Mouse (Mus musculus) monocyte, adult 2 months (primary cell): ENCODE measurements around the gene C1rb.
"Not testable (repeated sequence)": the region's sequence is repeated elsewhere in the genome, so short reads cannot be mapped to it uniquely, and the experiment has no call there.

Experiments used
- DNase-seq, 2 experiments: peaks; one replicate each; pipeline ENCODE4 v3.0.0; 2022; ENCODE audit warnings: low spot score in 2 of 2, low read depth in 1 of 2

Gene C1rb

GRCm38 (mm10) chr6:124570026-124570425, at the start of gene C1rb:
TSS of gene C1rb (plus strand) at chr6:124570294.
- peak; percentile 13 to 40 for DNase-seq

DNA sequence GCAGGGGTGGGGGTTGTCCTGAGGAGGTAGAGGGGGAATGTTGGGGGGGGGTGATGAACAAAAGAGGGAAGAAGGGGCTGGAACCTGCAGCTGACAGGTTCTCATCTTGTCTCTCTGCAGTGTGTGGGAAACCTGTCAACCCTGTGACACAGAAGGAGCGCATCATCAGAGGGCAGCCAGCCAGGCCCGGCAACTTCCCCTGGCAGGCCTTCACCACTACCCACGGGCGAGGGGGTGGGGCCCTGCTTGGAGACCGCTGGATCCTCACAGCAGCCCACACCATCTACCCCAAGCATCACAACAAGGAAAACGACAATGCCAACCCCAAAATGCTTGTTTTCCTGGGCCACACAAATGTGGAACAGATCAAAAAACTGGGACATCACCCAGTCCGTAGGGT, 48.0 kb upstream of the C1rb start:
- not testable (repeated sequence) for DNase-seq

DNA sequence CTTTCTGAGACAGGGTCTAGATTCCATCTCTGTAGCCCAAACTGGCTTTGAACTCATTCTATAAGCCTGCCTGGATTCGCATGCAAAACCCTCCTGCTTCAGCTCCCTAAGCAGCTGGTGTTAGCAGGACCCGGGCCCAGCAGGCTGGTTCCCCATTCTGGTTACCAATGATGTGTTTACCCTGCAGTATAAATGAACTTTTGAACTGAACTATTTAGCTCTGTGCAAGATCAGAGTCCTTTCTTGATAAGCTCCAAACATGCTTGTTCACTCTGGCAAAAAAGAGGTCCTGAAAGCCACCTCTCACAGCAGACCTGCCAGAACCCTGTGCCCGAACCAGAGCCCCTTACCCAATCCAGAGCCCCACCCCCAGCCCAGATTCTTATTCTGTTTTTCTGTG, 42.2 kb upstream of the C1rb start:
- DNase-seq, result no peak

GRCm38 (mm10) chr6:124531077-124531476, 39.0 kb upstream of the C1rb start:
- no peak for DNase-seq

- not testable (repeated sequence) for DNase-seq
Observed at GRCm38 (mm10) chr6:124536125-124536829, 33.8 kb upstream of the C1rb start.

DNA sequence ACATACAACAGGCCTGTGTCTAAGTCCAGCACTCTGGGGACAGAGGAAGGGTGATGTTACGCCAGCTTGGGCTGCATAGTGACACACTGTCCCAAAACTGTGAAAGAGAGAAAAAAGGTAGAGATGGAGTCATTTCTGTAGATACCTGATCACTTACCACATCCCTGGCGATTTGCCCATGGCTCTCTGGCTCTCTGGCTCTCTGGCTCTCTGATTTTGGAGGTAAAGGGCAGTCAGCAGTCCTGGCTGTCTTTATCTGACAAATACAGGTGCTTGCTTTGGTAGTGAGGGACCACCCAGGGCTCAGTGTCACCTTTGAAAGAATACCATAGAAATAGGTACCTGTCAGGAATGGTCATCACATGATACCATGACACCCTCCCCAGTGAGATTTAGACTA, 28.9 kb upstream of the C1rb start:
- DNase-seq, result not testable (repeated sequence)

- peak; percentile 12 to 24 for DNase-seq
Observed at GRCm38 (mm10) chr6:124542284-124542683, 27.8 kb upstream of the C1rb start, which contains the start of gene C1s1. TSS of gene C1s1 (minus strand) at chr6:124542359.

GRCm38 (mm10) chr6:124544466-124544865, 25.6 kb upstream of the C1rb start:
- DNase-seq, result no peak

- no peak for DNase-seq
Observed at GRCm38 (mm10) chr6:124545425-124545824, 24.7 kb upstream of the C1rb start.

- DNase-seq, result not testable (repeated sequence)
Observed at GRCm38 (mm10) chr6:124547979-124548378, 22.1 kb upstream of the C1rb start.

DNA sequence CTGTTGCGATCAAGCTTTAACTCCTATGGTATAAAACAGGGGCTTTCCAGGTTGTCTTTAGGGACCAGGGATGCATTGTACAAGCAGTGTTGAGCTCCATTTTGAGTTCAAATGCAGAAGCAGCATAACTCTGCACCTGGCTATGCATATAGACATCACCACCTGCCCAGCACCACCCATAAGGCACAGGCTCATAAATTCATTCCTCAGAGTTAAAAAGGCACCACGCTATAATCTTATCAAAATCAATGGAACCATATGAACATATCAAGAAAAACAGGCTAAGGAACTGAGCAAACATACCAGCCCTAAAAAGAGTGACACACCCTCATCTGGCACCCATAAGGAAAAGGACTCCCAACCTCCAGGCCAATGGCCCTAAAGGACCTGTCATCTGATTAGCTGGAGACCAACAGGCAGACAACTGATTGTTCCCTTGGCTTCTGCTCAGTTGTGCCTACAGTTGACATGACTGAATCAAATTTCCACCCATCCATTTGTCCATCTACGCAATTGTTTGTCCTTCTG, 21.0 kb upstream of the C1rb start:
- DNase-seq, result no peak

GRCm38 (mm10) chr6:124552766-124553165, 17.3 kb upstream of the C1rb start:
- no peak for DNase-seq

- not testable (repeated sequence) for DNase-seq
Observed at GRCm38 (mm10) chr6:124555956-124556355, 14.1 kb upstream of the C1rb start.

DNA sequence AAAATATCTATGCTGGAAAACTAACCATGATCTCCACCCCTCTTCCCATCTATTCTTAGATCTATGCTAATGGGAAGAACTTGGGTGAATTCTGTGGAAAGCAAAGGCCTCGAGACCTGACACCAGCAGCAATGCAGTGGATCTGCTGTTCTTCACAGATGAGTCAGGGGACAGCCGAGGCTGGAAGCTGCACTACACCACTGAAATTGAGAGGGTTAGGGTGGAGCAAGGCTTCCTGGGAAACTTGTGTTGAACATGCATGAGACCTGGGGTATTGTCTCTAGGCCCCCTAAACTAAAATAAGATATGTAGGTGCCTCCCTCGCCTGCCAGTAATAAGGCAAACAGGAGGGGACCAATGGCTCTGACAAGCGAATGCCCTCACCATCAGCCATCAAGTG, 8.9 kb upstream of the C1rb start:
- not testable (repeated sequence) for DNase-seq

DNA sequence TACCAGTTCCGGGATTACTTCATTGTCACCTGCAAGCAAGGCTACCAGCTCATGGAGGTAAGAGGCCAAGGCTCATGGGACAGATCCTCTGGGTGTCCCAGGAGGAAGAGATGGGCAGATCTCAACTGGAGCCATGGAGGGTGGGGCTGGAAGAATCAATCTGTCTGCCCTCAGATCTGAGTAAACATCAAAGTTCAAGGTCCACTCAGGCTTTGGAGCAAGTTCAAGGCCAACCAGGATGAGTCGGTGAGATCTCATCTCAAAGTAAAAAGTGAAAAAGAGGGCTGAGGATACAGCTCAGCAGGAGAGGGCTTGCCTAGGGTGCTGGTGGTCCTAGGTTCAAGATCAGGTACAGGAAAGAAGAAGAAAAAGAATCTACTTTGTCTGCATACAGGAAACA, 8.5 kb upstream of the C1rb start:
- DNase-seq, result not testable (repeated sequence)

- DNase-seq, result not testable (repeated sequence)
Observed at GRCm38 (mm10) chr6:124575155-124575678, 5.1 kb downstream of the C1rb start.

DNA sequence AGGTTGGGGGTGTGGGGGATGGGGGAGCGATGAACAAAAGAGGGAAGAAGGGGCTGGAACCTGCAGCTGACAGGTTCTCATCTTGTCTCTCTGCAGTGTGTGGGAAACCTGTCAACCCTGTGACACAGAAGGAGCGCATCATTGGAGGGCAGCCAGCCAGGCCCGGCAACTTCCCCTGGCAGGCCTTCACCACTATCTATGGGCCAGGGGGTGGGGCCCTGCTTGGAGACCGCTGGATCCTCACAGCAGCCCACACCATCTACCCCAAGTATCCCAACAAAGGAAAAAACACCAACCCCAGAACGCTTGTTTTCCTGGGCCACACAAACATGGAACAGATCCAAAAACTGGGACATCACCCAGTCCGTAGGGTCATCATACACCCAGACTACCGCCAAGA, 10.1 kb downstream of the C1rb start:
- not testable (repeated sequence) for DNase-seq

DNA sequence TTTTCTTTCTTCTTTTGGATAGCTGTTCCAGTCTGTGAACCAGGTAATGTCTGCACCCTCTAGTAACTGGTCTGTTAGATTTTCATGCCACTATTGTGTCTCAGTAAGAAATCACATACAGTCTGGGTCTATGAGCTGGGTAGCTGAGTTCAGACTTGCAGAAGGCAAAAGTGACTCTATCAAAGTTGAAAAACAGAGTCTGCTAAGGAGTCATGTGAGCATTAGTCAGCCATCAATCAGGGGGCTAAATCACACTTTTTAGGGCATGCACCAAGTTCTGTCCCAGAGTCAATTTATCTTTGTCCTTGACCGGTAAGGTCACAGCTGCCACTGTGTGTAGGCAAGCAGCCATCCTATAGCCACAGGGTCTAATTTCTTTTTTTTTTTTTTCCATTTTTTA, 12.1 kb downstream of the C1rb start:
- DNase-seq, result no peak

GRCm38 (mm10) chr6:124584935-124585334, 14.8 kb downstream of the C1rb start:
- no peak for DNase-seq

DNA sequence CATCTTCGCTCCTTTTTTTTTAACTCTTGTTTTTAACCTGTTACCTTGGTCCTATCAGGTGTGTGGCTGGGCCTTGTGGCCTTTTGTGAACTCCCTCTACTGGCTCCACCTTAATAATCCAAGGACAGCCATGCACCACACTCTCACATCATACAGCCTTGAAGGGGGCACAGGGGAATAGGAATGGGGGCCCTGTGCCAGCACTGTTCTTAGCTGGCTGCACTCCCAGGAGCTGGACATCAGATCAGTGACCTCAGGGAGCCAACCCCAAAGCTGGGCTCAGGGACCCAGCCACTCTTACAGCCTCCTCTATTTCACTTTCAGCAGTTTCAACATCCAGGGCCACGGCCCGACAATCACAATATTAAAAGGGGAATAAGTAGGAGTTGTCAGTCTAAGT, 15.7 kb downstream of the C1rb start:
- no peak for DNase-seq

DNA sequence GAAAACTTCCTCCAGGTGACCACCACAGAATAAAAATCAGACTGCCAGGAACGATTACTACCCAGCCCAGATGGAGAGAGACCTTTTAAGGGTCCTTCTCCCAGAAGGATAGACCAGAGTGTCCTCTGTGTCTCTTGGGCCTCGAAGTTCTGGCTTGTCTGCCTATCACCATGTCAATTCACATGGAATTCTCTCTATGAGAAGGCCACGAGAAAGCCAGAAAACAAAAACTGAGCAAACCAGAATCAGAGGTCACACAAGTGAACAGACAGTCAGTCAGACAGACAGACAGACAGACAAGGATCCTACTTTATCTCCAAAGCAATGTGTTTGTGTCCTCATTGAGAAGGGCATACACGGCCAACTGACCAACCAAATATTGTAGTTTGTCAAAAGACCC, 16.2 kb downstream of the C1rb start:
- DNase-seq, result no peak

- no peak for DNase-seq
Observed at GRCm38 (mm10) chr6:124588771-124589170, 18.7 kb downstream of the C1rb start.
